Mouse (Mus musculus): Measurements from ENCODE around the gene AB124611.

GRCm38 (mm10) chr9:21559151-21559550, 33.2 kb downstream of the AB124611 start:
- no peak for TF ChIP-seq CTCF (IDR thresholded peaks at IDR 0.05; ENCODE audit: low read depth, low read length)
- no peak for TF ChIP-seq POLR2A (IDR thresholded peaks at IDR 0.05; ENCODE audit: extremely low read depth, insufficient read depth, low read length)

Data from liver, adult 2 months (tissue).